Mouse (Mus musculus) c-Kit-negative CD71-positive TER-119-positive erythroid progenitor cells, embryonic 14.5 days (primary cell): ENCODE measurements around the gene Kif11.

ENCODE experiments used
- DNase-seq: peaks from one replicate; pipeline ENCODE4 v3.0.0-alpha.2; 2013; ENCODE audit warnings: low read depth, low spot score

Gene Kif11

DNA sequence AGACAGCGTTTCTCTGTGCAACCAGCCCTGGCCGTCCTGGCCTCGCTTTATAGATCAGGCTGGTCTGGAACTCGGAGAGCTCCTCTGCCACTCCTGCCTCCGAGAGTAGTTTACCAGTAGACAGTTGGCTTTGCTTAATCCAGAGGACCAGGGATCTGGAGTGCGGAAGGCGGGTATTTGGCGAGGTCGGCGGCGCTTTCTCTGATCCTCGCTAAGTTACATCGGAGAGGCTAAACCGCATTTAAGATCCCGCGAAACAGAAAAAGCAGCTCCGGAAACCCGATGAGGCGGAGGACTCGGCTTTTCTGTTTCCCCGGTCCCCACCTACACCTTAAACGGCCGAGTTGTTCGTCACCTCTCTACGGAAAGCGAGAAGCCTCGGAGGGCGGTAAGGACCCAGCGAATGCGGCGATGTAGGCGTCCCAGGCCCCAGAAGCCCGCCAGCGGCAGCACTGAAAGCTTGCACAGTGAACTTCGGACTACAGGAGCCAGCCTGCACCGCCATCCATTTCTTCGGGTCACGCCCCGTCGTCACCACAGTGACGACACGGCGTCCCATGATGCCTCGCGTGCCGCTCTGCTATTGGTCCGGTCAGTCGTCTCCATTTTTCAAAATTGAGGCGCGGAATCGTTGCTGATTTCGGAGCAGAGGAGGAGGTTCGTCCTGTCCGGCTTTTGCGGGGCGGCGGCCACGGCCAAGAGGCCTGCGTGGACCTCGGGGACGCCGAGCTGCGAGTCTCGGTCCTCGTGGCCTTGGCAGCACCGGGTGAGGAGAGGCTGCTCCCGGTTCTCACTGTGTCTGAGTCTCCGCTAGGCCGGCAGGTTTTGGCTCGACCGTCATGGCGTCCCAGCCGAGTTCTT, at the start of gene Kif11:
Kif11 (plus strand) TSS at position 649 of the 861 bp plus-strand sequence.
- DNase-seq: peak; percentile 92

DNA sequence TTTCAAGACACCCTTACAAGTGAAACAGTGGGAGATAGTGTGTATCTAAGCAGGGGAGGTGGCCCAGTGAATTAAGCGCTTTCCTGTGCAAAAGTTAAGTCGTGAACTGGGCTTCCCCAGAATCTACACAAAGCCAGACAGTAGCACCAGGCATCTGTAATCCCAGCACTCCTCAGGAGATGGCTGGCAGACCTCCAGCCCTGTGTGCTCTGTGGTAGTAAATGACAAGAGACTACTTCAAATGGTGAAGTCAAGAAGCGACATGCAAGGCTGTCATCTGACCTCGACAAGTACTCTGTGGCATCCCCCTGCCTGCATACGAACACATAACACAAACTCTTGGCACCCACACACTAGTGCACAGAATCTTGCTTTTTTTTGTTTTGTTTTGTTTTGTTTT, 49.0 kb upstream of the Kif11 start:
- no peak for DNase-seq

DNA sequence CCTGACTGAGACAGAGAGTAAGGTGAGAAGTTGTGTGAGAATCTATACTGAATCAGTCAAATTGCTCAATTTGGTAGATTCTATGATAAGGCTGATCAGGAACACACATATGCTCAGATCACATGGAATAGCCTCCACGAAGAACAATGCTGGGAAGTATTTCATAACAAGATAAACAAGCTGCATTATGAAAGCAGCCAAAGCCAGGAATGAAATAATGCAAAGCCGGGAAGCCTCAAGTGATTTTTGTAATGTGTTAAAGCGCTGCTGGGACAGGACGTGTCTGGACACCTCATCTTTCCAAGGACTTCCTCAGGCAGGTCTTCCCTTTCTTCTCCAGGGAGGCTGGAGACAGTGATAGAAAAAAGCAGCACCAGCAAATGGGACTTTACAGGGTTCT, 43.5 kb upstream of the Kif11 start:
- no peak for DNase-seq

DNA sequence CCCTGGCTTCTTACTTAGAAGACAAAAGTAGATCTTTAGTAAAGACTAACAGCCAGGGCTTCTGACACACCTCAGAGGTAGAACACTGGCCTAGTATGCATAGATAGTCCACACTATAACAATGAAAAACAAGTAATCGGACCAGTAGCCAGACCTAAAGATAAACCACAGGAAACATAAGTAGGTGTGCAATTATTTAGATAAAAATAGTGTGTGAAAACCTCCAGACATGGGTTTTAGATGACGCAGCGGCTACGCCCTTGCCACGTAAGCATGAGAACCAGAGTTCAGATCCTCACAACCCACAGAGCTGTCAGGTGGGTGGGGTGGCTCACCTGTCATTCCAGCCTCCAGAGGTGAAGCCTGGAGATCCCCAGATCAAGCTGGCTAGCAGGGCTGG, 42.8 kb upstream of the Kif11 start:
- DNase-seq: no peak

DNA sequence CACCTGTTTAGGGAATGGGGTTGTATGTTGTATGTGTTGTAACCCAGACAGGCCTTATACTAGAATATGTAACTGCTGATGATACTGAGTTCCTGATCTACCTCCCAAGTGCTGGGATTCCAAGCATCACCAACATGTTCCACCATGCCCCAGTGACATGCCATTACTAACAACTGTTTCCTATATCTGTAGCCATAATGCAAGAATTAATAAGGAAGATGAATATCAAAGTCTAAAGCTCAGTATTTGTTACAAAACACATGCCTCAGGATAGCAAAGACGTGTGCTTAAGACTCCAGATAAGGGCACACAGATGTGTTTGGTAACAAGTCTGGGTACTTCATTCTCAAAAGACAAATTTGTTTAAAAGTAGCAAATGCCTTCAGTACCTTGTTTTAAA, 40.8 kb upstream of the Kif11 start:
- DNase-seq: no peak

DNA sequence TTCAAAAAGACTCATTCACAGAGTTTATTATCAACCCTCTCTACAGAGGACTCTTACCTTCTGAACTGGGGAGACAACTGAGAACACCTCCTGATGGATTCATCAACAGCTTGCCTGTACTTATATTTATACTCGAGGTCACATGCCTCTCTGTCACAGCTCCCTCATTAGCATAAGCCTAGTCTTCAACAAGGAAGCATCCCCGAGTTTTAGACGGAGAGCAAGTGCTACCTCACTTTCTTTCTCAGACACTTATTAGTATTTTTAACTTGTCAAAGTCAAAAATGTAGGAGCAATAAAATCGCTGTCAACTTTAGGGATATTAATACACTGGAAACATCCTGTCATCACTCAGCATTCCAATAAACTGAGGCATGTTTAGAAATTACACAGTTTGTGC, 38.5 kb upstream of the Kif11 start, which contains the start of gene Ide:
Ide (minus strand) TSS at position 101 of the 400 bp plus-strand sequence.
- no peak for DNase-seq

DNA sequence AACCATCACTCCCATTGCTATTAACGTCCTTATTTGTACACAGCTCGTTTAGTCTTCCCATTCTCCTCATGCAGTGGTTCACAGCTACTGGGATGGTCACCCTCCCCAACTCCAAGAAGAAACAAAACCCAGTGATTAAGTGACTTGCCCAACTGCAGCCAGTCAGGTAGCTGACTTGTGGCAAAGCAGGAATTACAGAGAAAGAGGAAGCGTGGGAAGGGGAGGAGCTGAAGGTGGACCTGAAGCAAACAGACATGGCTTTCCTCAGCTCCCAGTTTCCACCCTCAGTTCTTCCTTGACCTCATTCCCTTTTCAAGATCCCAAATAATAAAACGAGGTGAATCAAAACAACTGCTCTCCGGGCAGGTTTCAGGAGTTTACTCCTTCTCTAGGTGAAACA, 35.7 kb upstream of the Kif11 start:
- DNase-seq: no peak

DNA sequence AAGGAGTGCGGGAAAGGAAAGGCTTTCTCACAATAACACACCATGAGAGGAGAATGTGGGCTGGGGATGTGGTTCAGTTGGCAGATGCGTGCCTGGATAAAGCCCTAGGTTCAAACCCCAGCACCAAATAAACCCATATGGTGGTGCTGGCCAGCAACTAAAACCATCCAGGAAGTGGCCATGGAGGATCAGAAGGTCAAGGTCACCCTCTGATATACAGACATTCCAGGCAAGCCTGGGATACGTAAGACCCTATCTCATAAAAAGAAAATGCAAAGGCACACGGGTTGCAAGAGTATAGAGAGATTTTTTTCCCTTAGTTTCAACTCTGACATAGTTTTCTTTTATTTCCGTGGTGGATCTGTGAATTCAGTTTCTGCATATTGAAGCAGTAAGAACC, 35.3 kb upstream of the Kif11 start:
- no peak for DNase-seq

DNA sequence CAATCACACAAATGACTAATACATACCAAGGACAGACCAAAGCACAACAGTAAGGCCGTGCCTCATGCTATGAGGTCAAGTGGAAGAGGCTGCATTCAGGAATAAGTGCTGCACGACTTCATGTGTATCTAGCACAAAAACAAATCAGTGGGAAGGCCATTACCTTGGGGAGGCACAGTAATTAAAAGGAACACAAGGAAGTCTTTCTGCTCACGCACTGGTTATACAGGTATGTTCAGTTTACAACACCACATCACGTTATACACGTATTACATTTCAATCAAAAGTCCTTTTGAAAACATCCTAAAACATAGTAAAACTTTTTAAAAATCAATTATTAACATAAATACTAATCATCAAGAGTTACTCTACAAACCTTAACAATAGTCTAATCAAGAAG, 32.3 kb upstream of the Kif11 start:
- DNase-seq: no peak

DNA sequence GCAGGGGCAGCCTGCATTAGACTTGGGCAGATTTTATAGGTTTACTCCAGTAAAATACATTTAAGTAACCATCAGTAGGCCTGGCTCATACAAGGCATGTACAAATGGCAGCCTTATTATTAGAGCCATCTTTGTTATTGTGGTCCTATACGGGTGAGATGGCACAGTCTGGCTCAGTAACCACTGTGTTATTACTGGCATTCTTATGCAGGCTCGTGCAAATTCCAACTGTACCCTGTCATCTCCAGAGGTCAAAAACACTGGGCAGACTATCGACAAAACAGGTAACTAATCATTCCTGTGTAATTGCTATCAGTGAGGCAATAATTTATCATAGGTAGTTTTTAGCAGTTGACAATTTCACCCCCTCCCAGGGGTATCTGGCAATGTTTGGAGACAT, 29.9 kb upstream of the Kif11 start:
- DNase-seq: no peak

DNA sequence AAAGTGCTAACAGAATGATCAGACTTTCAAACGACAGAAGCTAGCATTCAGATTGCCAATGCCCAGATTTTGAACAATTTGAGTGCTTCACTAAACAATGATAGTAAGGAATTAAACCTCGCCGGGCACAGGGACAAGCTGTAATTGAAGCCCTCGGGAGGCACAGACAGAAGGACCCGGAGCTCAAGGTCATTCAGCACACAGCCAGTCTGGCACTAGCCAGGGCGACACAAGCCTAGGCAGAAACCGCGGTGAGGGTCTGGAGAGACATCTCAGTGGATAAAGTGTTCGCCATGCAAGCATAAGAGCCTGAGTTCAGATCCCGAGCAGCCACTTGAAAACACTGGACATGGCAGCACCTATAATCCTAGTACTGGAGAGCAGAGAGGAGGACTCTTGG, 27.9 kb upstream of the Kif11 start:
- no peak for DNase-seq

DNA sequence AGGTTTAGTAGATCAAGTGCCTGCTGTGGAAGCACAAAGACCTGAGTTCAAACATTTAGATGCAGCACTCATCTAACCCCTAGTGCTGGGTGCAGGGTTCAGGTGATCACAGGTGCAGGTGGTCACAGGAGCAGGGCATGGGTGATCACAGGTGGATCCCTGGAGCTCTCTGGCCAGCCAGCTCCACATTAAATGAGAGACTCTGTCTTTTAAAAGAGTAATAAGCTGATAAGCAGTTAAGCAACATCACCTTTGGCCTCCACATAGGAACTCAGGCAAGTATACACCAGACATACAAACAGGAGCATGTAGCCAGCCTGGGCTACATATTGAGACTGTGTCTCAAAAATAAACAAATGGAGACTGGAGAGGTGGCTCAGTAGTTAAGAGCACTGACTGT, 27.3 kb upstream of the Kif11 start:
- DNase-seq: no peak

DNA sequence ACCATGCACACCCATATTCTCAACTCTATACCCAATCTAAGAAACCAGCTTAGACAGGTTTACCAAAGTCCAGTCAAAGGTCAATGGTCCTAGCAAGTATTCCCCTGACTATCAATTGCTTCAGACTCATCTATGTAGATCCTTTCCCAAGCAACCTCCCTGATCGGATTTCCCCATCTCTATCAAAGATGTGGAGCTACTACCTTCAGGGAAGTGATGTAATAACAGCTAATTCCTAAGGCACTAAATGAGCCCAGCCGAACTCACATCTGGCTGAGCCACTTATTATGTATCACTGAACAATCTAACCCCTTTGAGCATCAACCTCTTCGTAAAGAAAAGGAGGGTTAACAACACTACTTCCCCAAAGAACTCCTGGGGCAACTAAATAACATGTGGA, 23.4 kb upstream of the Kif11 start:
- no peak for DNase-seq

DNA sequence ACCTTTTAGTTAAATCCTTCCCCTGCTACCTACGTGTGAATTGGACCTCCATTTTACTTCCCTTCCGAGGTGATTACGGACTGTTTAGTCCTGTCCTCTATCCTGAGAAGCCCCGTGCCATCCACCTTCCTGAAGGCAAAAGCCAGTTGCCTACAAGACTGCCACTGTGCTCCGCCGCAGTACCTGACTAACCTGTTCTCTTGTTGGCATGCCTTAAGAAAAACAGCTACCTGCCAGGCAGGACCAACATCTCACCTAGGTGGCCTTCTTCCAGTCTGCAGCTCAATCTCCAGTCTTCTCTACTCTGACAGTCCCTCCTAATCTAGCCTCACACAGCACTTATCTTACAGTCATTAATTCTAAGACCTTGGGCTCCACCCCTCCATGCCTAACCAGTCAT, 22.9 kb upstream of the Kif11 start:
- no peak for DNase-seq

DNA sequence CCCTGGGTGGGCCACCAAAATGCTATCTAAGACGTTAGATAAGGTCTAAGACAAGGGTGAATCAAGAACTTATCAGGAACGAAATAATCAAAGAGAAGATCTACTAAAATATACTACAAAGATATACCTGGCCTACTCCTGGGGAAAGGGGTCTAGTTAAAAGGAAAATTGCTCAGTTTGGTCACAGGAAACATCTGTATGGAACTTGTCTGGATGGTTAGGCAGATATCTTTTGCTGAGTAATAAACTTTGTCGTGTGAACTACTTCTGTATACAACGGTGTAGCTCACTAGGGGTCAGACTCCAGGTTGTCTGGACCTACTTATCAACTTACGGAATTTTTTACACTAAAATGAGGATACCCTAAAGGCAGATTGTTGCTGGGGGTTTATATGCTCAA, 16.2 kb upstream of the Kif11 start:
- DNase-seq: no peak

DNA sequence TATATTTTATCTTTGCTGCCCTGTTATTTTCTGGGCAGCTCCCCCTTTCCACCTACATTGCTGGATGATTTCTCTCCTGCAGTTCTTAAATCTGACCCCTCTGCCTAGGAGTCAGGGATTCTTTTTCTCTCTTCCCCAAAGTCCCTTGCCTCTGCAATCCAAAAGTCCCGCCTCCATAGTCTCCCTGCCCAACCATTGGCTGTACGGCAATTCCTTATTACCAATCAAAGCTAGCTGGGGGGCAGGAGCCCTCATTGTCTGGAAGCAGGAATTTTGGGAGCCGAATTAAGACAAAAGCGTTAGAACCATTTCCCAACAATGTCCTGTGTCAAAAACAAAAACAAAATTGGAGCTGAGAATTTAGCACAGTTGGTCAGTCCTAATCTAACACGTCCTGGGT, 13.7 kb upstream of the Kif11 start:
- no peak for DNase-seq

DNA sequence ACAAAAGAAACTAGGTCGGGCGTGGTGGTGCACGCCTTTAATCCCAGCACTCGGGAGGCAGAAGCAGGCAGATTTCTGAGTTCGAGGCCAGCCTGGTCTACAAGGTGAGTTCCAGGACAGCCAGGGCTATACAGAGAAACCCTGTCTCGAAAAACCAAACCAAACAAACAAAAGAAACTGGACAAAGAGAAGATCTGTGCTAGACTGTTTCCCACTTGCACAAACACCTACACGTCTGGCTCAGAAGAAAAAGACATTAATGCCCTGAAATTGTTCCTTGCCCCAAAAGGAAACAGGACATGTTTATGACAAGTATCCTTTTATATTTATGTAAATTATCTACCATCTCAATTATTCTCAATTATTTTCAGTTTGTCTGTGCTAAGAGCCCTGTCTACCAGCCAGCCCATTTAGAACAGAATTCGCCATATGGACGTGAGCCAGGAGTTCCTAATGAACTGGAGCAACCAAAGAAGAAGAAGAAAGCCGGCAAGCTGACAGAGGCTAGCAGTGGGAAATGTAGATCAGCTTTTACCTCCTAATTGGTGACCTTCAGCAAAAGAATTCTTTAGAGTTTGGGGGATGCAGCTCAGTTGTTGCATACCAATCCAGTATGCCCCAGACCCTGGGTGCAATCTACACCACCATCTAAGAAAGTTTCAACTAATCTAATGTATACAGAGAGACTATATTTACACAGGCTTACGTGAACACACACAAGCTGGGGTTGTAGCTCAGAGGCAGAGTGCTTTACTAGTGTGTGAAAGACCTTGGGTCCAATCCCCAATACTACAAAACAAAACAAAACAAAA, 12.9 kb upstream of the Kif11 start:
- DNase-seq: no peak

DNA sequence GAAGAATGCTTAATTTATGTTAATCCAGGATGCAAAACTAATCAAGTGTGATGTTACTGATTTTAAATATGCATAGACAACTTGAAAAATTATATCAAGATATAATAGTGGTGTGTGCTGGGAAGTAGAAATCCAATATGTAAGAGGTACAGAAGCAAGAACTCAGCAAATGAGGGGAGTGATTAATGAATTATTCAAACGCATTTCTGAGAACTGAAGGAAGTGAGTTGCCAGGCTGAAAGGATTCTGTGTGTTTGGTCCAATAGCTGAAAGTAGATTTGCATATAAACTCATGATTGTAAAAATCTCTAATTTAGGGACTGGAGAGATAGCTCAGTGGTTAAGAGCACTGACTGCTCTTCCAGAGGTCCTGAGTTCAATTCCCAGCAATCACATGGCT, 7.2 kb upstream of the Kif11 start:
- no peak for DNase-seq

DNA sequence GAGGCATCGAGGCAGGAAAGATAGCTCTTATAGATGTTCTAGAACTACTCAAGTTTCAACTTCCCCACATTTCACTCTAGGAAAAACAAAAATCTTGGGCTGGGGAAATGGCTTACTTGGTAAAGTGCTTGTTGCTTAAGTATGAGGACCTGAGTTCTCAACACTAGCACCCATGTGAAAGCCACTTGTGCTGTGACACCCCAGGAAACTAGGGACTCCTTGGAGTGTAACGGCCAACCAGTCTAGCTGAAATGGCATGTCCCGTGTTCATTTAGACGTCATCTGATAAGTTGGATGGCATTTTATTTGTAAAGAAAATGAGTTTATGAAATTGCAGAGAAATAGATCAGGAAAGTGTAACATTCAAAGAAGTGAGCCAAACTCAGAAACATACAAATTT, 6.3 kb upstream of the Kif11 start:
- DNase-seq: no peak

DNA sequence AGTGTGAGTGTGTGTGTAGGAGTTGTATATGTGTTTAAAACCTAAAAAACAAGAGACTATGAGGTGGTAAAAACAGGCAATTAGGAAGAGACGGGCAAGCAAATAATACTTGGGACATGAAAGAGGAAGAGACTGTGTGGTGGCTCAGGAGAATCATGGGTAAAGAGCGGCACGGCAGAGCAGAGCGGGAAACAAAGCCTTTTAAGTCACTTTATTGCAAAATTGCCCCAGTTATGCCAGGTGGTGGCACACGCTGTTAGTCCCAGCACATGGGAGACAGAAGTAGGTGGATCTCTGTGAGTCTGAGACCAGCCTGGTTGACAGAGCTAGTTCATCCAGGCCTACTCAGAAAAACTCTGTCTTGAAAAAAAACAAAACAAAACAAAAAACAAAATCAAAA, 5.8 kb upstream of the Kif11 start:
- no peak for DNase-seq

DNA sequence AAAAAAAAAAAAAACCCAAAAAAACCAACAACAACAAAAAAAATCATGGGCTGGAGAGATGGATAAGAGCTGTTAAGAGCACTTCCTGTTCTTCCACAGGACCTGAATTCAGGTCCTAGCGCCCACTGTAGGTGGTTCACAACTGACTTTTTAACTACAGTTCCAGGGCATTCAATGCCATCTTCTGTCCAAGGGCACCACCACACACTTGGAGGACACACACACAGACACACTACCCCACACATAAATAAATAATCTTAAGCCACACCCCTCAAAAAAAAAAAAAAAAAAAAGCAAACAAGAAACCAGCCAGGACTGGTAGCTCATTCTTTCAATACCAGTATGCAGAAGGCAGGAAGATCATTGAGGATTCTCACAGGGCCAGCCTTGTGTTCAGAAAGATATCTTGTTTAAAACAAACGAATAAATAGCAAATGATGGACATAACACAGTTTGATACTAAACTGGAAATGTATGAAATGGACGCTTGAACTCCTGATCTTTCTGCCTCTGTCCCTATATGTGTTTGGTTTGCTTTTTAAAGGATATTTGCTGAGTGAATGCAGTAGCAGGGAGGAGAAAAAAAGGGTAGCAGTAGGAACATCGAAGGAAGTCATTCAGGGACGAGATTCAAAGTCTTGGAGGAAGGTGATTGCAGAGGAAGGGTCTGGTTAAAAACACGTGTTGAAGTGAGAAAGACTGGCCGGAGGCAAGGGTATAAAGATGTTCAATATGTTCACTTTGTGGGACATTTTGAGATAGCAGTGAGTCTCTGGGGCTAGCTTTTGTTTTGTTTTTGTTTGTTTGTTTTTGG, 1.1 kb upstream of the Kif11 start:
- DNase-seq: peak; percentile 28

DNA sequence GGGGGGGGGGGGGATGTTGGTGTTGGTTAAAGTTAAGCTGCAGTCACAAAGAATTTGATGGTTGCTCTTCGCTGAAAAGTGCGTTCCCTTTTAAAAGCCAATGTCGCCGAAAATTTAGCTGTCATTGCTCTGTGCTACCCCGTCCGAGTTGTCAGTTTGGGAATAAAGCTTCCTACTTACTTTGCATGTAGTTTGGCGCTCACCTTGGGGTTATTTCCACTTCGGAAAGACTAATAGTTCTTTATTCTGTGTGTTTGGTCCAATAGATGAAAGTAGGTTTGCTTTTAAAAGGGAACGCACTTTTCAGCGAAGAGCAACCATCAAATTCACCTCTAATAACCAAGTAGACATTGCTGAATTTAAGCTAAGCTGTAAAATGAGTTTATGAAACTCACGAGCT, 638 bp downstream of the Kif11 start:
- peak; percentile 17 for DNase-seq
